Mouse (Mus musculus): ENCODE results near the gene Slc6a17.
A peak's percentile ranks its signal among the peaks of the same experiment; 100 is the strongest.

Gene Slc6a17

GRCm38 (mm10) chr3:107517631-107518108, at the start of gene Slc6a17:
Gene Slc6a17 (minus strand): TSS chr3:107518018.
- DNase-seq (ENCODE audit: low read depth, low spot score), result peak; percentile 71

- DNase-seq (ENCODE audit: low read depth, low spot score), result no peak
Observed at GRCm38 (mm10) chr3:107565331-107565730, 47.5 kb upstream of the Slc6a17 start.

GRCm38 (mm10) chr3:107563880-107564279, 46.1 kb upstream of the Slc6a17 start:
- DNase-seq (ENCODE audit: low read depth, low spot score), result no peak

GRCm38 (mm10) chr3:107562591-107562990, 44.8 kb upstream of the Slc6a17 start:
- DNase-seq (ENCODE audit: low read depth, low spot score), result no peak

GRCm38 (mm10) chr3:107562104-107562503, 44.3 kb upstream of the Slc6a17 start:
- no peak for DNase-seq (ENCODE audit: low read depth, low spot score)

GRCm38 (mm10) chr3:107559183-107559582, 41.4 kb upstream of the Slc6a17 start:
- peak; percentile 73 for DNase-seq (ENCODE audit: low read depth, low spot score)

GRCm38 (mm10) chr3:107558740-107559139, 40.9 kb upstream of the Slc6a17 start:
- no peak for DNase-seq (ENCODE audit: low read depth, low spot score)

- DNase-seq (ENCODE audit: low read depth, low spot score), result no peak
Observed at GRCm38 (mm10) chr3:107554842-107555241, 37.0 kb upstream of the Slc6a17 start, which contains the start of gene Ubl4b. Gene Ubl4b (minus strand): TSS chr3:107555073.

GRCm38 (mm10) chr3:107550409-107551049, 32.7 kb upstream of the Slc6a17 start:
- peak; percentile 78 for DNase-seq (ENCODE audit: low read depth, low spot score)

- no peak for DNase-seq (ENCODE audit: low read depth, low spot score)
Observed at GRCm38 (mm10) chr3:107546956-107547355, 29.1 kb upstream of the Slc6a17 start.

GRCm38 (mm10) chr3:107545716-107546412, 28.0 kb upstream of the Slc6a17 start:
- DNase-seq (ENCODE audit: low read depth, low spot score), result peak; percentile 94

GRCm38 (mm10) chr3:107545278-107545677, 27.5 kb upstream of the Slc6a17 start:
- DNase-seq (ENCODE audit: low read depth, low spot score), result no peak

- no peak for DNase-seq (ENCODE audit: low read depth, low spot score)
Observed at GRCm38 (mm10) chr3:107543158-107544080, 25.6 kb upstream of the Slc6a17 start.

- no peak for DNase-seq (ENCODE audit: low read depth, low spot score)
Observed at GRCm38 (mm10) chr3:107542584-107542983, 24.8 kb upstream of the Slc6a17 start.

GRCm38 (mm10) chr3:107537504-107537889, 19.7 kb upstream of the Slc6a17 start:
- DNase-seq (ENCODE audit: low read depth, low spot score), result no peak

GRCm38 (mm10) chr3:107536810-107537503, 19.1 kb upstream of the Slc6a17 start:
- DNase-seq (ENCODE audit: low read depth, low spot score), result peak; percentile 58

- DNase-seq (ENCODE audit: low read depth, low spot score), result no peak
Observed at GRCm38 (mm10) chr3:107534951-107535350, 17.1 kb upstream of the Slc6a17 start.

- no peak for DNase-seq (ENCODE audit: low read depth, low spot score)
Observed at GRCm38 (mm10) chr3:107533532-107533931, 15.7 kb upstream of the Slc6a17 start.

GRCm38 (mm10) chr3:107530581-107530980, 12.8 kb upstream of the Slc6a17 start:
- DNase-seq (ENCODE audit: low read depth, low spot score), result no peak

GRCm38 (mm10) chr3:107529182-107529581, 11.4 kb upstream of the Slc6a17 start:
- DNase-seq (ENCODE audit: low read depth, low spot score), result no peak

GRCm38 (mm10) chr3:107528401-107529118, 10.7 kb upstream of the Slc6a17 start:
- DNase-seq (ENCODE audit: low read depth, low spot score), result no peak
